Mouse (Mus musculus): ENCODE measurements around the gene Rpgrip1. TPM values are rescaled to one million over a fixed set of nuclear protein-coding genes. Genes with fewer than 3 reads are reported as not detected.

Gene Rpgrip1
- polyA plus RNA-seq, 1 experiment from 2014 or later: 53.6 TPM

DNA sequence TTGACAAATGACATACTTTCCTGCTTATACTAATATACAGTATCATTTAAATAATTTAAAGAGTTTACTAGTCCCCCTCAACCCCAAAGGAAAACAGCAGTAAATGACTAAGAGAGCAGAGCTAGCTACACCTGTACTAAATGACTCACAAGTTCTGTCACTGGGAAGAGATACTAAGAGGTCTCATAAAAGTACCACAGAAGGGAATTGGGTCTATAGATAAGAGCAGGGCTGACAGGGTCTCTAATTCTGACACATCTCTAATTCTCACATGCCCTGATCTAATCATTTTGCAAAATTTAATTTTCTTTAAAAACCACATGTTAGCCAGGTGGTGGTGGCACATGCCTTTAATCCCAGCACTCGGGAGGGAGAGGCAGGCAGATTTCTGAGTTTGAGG, 78.3 kb downstream of the Rpgrip1 start:
- 100% methylated on average over 1 of the region's 1 CpGs for WGBS
- Histone ChIP-seq H3K27ac (no peak overlapping the region), H3K4me1 (no peaks in the 10 kb centered on the region), H3K27me3 (no peaks in the 10 kb centered on the region), H3K4me3 (no peak overlapping the region), H3K4me2 (replicated peaks) (no peak overlapping the region), H3K9ac (no peak overlapping the region), H3K36me3 (peaks cover 11% of the 10 kb centered on the region), H3K9me3 (replicated peaks) (no peaks in the 10 kb centered on the region)
- ATAC-seq (ENCODE audit: low FRiP score): no peak

DNA sequence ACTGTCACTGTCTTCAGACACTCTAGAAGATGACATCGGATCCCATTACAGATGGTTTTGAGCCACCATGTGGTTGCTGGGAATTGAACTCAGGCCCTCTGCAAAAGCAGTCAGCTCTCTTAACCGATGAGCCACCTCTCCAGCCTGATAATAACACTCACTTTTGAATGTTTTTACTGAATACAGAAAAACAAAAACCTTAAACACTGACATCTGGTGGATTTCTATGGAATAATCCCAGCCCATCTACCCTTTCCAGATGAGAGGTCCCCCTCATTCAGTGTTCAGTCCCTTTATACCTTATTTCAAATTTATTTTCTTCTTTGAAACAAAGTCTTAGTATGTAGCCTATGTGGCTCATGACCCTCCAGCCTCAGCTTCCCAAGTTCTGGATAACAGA, 79.0 kb downstream of the Rpgrip1 start:
- Histone ChIP-seq H3K9me3 (replicated peaks) (no peaks in the 10 kb centered on the region), H3K4me3 (no peak overlapping the region), H3K4me1 (no peaks in the 10 kb centered on the region), H3K36me3 (peaks cover 11% of the 10 kb centered on the region), H3K27me3 (no peaks in the 10 kb centered on the region), H3K9ac (no peak overlapping the region), H3K27ac (no peak overlapping the region), H3K4me2 (replicated peaks) (no peak overlapping the region)
- 91% methylated on average over 2 of the region's 2 CpGs for WGBS
- no peak for ATAC-seq (ENCODE audit: low FRiP score)

GRCm38 (mm10) chr14:52190740-52191359, 80.3 kb downstream of the Rpgrip1 start:
- Histone ChIP-seq H3K27ac (no peak overlapping the region), H3K9me3 (replicated peaks) (no peaks in the 10 kb centered on the region), H3K4me2 (replicated peaks) (no peak overlapping the region), H3K27me3 (no peaks in the 10 kb centered on the region), H3K4me1 (peaks cover 8% of the 10 kb centered on the region), H3K9ac (no peak overlapping the region), H3K4me3 (no peak overlapping the region), H3K36me3 (peaks cover 11% of the 10 kb centered on the region)
- no peak for ATAC-seq (ENCODE audit: low FRiP score)

DNA sequence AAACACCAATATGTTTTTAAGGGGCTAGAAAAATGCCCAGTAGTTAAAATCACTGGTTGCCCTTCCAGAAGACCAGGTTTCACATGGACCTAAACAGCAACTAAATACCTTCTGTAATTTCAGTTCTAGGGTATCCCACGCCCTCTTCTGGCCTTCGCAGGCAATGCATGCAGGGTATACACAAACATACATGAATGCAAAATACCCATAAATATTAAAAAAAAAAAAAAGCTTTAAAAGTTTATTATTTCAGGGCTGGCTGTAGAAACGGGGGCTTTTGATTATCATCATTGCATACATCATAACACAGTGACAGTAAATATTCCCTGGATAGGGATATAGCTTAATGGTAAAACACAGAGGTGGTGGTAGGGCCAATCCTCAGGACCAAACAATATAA, 85.2 kb downstream of the Rpgrip1 start:
- peak overlapping the region; percentile 98 for H3K4me3 ChIP-seq

DNA sequence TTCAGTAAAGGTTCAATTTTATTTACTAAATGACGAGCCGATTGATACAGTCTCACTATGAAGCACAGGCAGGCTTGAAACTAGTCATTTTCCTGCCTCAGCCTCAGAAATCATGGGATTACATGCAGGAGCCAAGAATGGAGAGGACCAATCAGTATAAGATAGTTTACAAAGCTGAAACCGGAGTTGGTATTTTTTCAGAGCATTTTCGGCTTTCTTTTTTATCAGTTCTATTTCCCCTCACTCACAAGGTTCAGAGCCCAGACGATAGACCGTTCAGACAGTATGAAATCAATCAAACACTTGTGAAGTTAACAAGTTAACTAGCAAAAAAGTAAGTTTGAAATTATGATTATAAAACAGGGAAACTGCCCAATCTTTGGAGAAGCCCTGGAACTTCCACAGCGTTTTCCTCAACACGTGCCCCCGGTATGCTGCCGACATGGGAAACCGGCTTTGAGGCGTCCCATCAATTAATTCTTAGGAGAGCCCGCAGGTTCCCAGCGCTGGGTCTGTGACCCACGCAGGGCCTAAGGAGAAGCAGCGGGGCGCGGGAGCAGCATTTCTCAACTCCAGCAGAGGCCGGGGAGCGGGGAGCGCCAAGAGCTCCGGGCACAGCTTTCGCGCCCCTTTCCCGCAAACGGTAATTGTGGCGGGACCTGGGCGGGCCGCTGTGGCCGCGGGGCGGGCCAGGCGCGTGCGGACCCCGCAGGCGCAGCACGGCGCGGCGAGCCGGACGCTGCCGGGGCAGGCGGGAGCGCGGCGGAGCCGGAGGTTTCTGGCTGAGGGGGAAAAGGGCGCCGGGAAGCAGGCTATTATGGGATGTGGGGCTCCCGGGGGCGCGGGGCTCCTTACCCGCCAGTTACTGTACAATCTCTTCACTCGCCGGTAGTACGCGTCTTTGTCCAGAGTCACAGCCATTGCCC, 86.0 kb downstream of the Rpgrip1 start:
- Histone ChIP-seq H3K4me2 (replicated peaks) (peak overlapping the region; percentile 75), H3K27me3 (no peaks in the 10 kb centered on the region), H3K9ac (peak overlapping the region; percentile 99), H3K4me3 (peak overlapping the region; percentile 98), H3K9me3 (replicated peaks) (no peaks in the 10 kb centered on the region), H3K4me1 (peaks cover 17% of the 10 kb centered on the region), H3K27ac (peak overlapping the region; percentile 95), H3K36me3 (peaks cover 33% of the 10 kb centered on the region)
- ATAC-seq (ENCODE audit: low FRiP score): peak; percentile 67
- WGBS: under 1% methylated on average over 38 of the region's 59 CpGs

More for the DNA sequence above, 85.2 kb downstream of the Rpgrip1 start:
- whole genome bisulfite sequencing: 11% methylated on average over 3 of the region's 3 CpGs
- no peak for ATAC-seq (ENCODE audit: low FRiP score)
- no peak overlapping the region for H3K27ac ChIP-seq
- H3K4me2 ChIP-seq (replicated peaks): peak overlapping the region; percentile 75
- peaks cover 31% of the 10 kb centered on the region for H3K36me3 ChIP-seq
- no peaks in the 10 kb centered on the region for H3K9me3 ChIP-seq (replicated peaks)
- H3K4me1 ChIP-seq: peaks cover 17% of the 10 kb centered on the region
- H3K9ac ChIP-seq: peak overlapping the region; percentile 99; the same call in 1 of the 2 replicates
- no peaks in the 10 kb centered on the region for H3K27me3 ChIP-seq

- Histone ChIP-seq H3K27ac (peak within 1 kb of the TSS; percentile 95), H3K27me3 (no peaks in the 10 kb centered on the region), H3K4me2 (replicated peaks) (peak within 1 kb of the TSS; percentile 75), H3K4me3 (peak within 1 kb of the TSS; percentile 98), H3K36me3 (peaks cover 35% of the 10 kb centered on the region), H3K9me3 (replicated peaks) (no peaks in the 10 kb centered on the region), H3K9ac (peak within 1 kb of the TSS; percentile 99), H3K4me1 (peaks cover 17% of the 10 kb centered on the region)
- ATAC-seq (ENCODE audit: low FRiP score): peak; percentile 97
- under 1% methylated on average over 59 of the region's 59 CpGs for WGBS
Observed at GRCm38 (mm10) chr14:52197156-52197878, 86.8 kb downstream of the Rpgrip1 start, which contains the start of gene Supt16. Gene Supt16 (minus strand): TSS chr14:52197416.

DNA sequence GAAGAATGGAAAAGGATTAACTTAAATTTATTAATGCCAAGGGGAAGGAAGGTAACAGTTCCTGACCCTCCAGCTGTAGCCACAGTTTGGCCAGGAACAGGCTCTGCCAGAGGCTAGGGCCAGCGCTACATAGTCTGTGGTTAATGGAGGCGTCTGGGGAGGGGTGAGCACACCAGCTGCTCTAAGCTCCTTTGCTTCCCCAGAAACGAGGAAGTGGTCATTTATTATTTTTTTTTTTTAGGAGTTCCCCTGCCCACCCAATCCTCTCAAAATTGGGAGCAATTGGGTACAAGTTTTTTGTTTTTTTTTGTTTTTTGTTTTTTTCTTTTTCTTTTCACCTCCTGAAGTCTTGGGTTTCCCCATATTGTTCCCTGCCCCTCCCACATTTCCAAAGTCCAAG, 87.6 kb downstream of the Rpgrip1 start:
- no peak for ATAC-seq (ENCODE audit: low FRiP score)
- no peaks in the 10 kb centered on the region for H3K9me3 ChIP-seq (replicated peaks)
- H3K27ac ChIP-seq: no peak overlapping the region
- H3K27me3 ChIP-seq: no peaks in the 10 kb centered on the region
- peak overlapping the region; percentile 75 for H3K4me2 ChIP-seq (replicated peaks)
- peaks cover 17% of the 10 kb centered on the region for H3K4me1 ChIP-seq
- no peak overlapping the region for H3K9ac ChIP-seq
- peaks cover 36% of the 10 kb centered on the region for H3K36me3 ChIP-seq
- H3K4me3 ChIP-seq: peak overlapping the region; percentile 98
- WGBS: 26% methylated on average over 3 of the region's 3 CpGs

DNA sequence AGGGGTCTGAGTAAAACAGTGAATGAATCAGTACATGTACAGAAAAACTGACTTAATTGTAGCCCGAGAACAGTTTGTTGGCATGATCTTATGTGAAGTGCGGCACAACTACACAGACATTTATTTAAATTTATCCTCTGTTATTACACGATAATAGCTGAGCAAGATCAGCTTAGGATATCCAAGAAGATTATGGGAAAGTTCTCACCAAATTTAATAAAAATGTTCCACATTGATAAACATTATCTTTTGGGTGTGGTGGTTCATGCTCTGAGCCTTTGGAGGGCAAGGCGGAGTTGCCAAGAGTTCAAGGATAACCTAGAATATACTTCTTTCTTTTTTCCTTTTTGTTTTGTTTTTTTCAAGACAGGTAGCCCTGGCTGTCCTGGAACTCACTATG, 88.9 kb downstream of the Rpgrip1 start:
- H3K36me3 ChIP-seq: peaks cover 44% of the 10 kb centered on the region
- ATAC-seq (ENCODE audit: low FRiP score): no peak
- H3K9me3 ChIP-seq (replicated peaks): no peaks in the 10 kb centered on the region
- 92% methylated on average over 4 of the region's 4 CpGs for WGBS
- H3K4me3 ChIP-seq: no peak overlapping the region
- H3K27me3 ChIP-seq: no peaks in the 10 kb centered on the region
- H3K4me1 ChIP-seq: peaks cover 17% of the 10 kb centered on the region
- H3K27ac ChIP-seq: no peak overlapping the region
- H3K9ac ChIP-seq: no peak overlapping the region
- H3K4me2 ChIP-seq (replicated peaks): no peak overlapping the region

Other genes with a start within 250 kb of the Rpgrip1 start
- gene Mettl17, start 225.9 kb upstream of the Rpgrip1 start, polyA plus RNA-seq (2016; fragmentation: Nextera tagmentation; extraction: Ambion mirVana): 61.8 and 62.9 TPM in 2 replicates
- gene Slc39a2, start 217.8 kb upstream of the Rpgrip1 start, polyA plus RNA-seq (2016; fragmentation: Nextera tagmentation; extraction: Ambion mirVana): 0.89 and 1.4 TPM in 2 replicates
- 34.2 and 39.1 TPM in 2 replicates for gene Ndrg2, start 196.5 kb upstream of the Rpgrip1 start, polyA plus RNA-seq (2016; fragmentation: Nextera tagmentation; extraction: Ambion mirVana)
- not detected in 2 replicates for gene Tppp2, start 192.3 kb upstream of the Rpgrip1 start, polyA plus RNA-seq (2016; fragmentation: Nextera tagmentation; extraction: Ambion mirVana)
- not detected in 2 replicates for gene Rnase13, start 187.9 kb upstream of the Rpgrip1 start, polyA plus RNA-seq (2016; fragmentation: Nextera tagmentation; extraction: Ambion mirVana)
- gene Arhgef40, start 126.0 kb upstream of the Rpgrip1 start, polyA plus RNA-seq (2016; fragmentation: Nextera tagmentation; extraction: Ambion mirVana): 126 and 133 TPM in 2 replicates
- 0.59 and 1.6 TPM in 2 replicates for gene Tmem253, start 95.0 kb upstream of the Rpgrip1 start, polyA plus RNA-seq (2016; fragmentation: Nextera tagmentation; extraction: Ambion mirVana)
- gene Zfp219, start 90.0 kb upstream of the Rpgrip1 start, polyA plus RNA-seq (2016; fragmentation: Nextera tagmentation; extraction: Ambion mirVana): 64.4 and 71.7 TPM in 2 replicates
- not detected in 2 replicates for gene Olfr221, start 68.2 kb upstream of the Rpgrip1 start, polyA plus RNA-seq (2016; fragmentation: Nextera tagmentation; extraction: Ambion mirVana)
- gene Hnrnpc, start 6.7 kb upstream of the Rpgrip1 start, polyA plus RNA-seq (2016; fragmentation: Nextera tagmentation; extraction: Ambion mirVana): 726 and 727 TPM in 2 replicates
- 68.3 and 72.3 TPM in 2 replicates for gene Supt16, start 86.7 kb downstream of the Rpgrip1 start, polyA plus RNA-seq (2016; fragmentation: Nextera tagmentation; extraction: Ambion mirVana)
- 57.4 and 57.7 TPM in 2 replicates for gene Chd8, start 147.1 kb downstream of the Rpgrip1 start, polyA plus RNA-seq (2016; fragmentation: Nextera tagmentation; extraction: Ambion mirVana)
- gene Tox4, start 168.4 kb downstream of the Rpgrip1 start, polyA plus RNA-seq (2016; fragmentation: Nextera tagmentation; extraction: Ambion mirVana): 51.1 and 57.3 TPM in 2 replicates
- 40.6 and 51.9 TPM in 2 replicates for gene Rab2b, start 168.8 kb downstream of the Rpgrip1 start, polyA plus RNA-seq (2016; fragmentation: Nextera tagmentation; extraction: Ambion mirVana)
- 54.7 and 56.1 TPM in 2 replicates for gene Mettl3, start 194.4 kb downstream of the Rpgrip1 start, polyA plus RNA-seq (2016; fragmentation: Nextera tagmentation; extraction: Ambion mirVana)
- 60.7 and 62.8 TPM in 2 replicates for gene Sall2, start 218.1 kb downstream of the Rpgrip1 start, polyA plus RNA-seq (2016; fragmentation: Nextera tagmentation; extraction: Ambion mirVana)
- gene Olfr1513, start 245.7 kb downstream of the Rpgrip1 start, polyA plus RNA-seq (2016; fragmentation: Nextera tagmentation; extraction: Ambion mirVana): 0.06 TPM in 1 of 2 replicates, not detected in the other